Mouse (Mus musculus) stomach, postnatal 0 days (tissue): ENCODE measurements around the gene Snrnp48.

Source experiments
- CTCF ChIP-seq: IDR thresholded peaks from 2 replicates; pipeline ENCODE4 v1.5.1; 2016; ENCODE audit warnings: antibody characterized with exemption, low read depth, mild to moderate bottlenecking, moderate library complexity
- EP300 ChIP-seq: optimal IDR thresholded peaks from 2 replicates; pipeline ENCODE3; 2016; ENCODE audit warnings: antibody characterized with exemption

GRCm38 (mm10) chr13:38167056-38167455, 37.7 kb upstream of the Snrnp48 start:
- no peak for TF ChIP-seq CTCF
- no peak for TF ChIP-seq EP300
